Mouse (Mus musculus): ENCODE results near the gene Olfr960.

Gene Olfr960

DNA sequence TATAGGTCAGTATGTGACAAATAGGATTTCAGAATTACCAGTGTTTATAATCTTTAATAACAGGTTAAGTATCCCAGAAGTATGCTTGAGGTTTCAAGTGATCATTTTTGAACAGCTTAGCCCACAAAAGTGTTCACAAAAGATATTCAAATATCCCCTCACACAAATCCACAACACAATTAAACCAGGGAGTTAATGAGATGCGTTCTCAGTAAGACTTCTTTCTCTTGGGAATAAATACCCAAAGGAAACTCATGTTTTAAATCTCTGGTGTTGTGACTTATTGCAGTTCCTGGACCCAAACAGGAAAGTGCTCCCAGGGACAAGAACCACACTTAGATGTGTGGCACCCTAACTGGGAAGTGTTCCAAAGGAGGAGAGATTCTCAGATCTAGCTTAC is at the start of gene Olfr960:
TSS of gene Olfr960 (plus strand) at position 301 of the 400 bp plus-strand sequence.
- DNase-seq: no peak

- no peak for DNase-seq
Measured at GRCm38 (mm10) chr9:39575469-39575868, 45.7 kb upstream of the Olfr960 start, which contains the start of gene Olfr959. TSS of gene Olfr959 (minus strand) at chr9:39575569.

- DNase-seq: no peak
Measured at GRCm38 (mm10) chr9:39577050-39577449, 44.1 kb upstream of the Olfr960 start.

DNA sequence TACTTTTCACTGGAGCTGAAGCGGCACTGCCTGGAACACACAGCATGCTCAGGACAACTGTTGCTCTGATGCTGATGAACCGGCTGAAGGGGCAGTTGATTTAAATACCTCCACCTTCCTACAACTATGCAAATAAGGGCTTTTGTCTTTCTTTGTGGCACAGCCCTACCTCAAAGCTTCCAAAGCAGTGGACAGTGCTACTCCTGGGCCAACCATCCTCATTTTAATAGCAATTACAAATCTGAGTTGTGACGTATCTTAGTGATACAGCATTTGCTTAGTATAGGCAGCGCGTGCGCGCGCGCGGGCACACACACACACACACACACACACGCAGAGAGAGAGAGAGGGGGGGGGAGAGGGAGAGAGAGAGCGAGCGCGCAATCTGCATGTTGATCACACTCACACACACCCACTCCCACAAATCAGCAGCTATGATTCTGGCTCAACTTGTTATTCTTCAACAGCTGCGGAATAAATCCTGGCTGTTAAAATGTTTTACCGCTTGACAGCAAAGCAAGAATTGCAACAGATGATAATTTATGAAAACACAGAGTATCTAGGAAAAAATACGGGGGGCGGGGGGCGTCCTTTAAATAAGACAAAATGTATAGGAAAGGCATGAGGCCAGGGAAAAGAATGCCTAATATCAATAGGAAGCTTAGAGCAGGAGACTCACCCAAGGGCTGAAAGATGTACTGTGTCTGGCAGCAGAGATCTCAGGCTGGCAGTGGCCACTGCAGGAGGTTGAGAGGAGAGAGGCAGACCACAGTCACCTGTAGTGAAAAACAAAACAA is 18.4 kb upstream of the Olfr960 start:
- peak; percentile 20 to 41 for DNase-seq

DNA sequence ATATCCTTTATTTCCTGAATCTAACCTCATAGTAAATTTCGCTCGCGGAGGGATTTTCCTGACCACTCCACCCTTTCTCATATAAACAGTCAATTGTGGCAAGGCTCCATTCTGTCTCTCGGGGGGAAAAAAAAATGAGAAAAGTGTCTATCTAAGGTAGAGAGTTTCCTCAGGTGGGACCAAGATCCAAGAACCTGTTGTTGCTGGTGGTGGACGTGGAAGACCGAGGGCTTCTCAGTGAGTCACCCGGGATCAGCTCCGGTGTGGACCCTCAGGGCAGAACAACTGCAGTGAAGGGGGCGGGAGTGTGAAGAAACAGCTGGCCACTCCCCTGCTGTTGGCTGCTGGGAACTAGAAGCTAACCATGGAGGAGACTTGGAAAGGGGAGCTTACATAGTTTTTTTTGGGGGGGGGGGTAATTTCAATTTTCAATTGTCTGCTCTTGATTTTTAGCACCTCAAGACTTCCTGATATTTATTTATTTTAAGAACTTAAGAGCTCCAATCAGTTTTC is 17.8 kb upstream of the Olfr960 start:
- DNase-seq: peak; percentile 38 to 48

GRCm38 (mm10) chr9:39603999-39604453 is 17.1 kb upstream of the Olfr960 start, which contains the start of gene AW551984:
TSS of gene AW551984 (minus strand) at chr9:39604403.
- peak in 1 of 2 experiments; percentile 13 for DNase-seq

DNA sequence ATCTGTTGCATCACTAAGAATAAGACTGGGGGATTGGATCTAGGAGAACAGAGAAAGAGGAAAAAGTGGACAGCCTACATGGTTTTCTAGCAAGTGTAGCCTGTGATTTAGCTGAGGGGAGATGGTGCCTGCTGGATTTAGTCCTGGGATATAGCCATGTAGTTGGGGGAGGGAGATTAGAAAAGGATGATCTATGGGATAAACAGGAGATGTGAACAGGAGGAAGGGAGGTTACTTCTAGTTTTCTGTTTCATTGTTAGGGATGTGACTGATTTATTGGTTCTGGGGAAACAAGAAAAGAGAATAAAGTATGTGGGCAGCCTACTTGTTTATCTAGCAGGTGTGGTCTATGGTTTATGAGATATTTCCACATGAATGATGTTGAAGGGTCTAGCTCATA is 12.7 kb upstream of the Olfr960 start:
- no peak for DNase-seq

DNA sequence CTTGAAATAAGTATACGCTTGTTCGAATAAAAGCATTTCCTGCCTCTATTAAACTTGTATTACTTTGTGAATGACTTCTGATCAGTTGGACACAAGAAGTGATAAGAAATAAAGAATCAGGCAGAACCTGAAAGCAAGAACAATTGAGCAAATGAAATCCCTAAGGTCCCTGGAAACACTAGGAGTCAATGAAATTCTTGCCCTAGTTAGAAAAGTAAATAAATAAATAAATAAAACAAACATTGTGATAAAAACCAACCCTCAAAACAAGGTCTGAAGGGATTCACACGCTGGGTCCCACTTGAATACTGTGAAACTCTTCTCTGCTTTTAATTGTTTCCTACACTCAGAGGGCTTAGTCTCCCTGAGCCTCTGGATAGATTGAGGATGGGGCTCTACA is 10.8 kb upstream of the Olfr960 start, which contains the start of gene Olfr148:
TSS of gene Olfr148 (plus strand) at position 301 of the 400 bp plus-strand sequence.
- DNase-seq: no peak

GRCm38 (mm10) chr9:39611953-39612352 is 9.2 kb upstream of the Olfr960 start:
- peak; percentile 28 to 31 for DNase-seq

DNA sequence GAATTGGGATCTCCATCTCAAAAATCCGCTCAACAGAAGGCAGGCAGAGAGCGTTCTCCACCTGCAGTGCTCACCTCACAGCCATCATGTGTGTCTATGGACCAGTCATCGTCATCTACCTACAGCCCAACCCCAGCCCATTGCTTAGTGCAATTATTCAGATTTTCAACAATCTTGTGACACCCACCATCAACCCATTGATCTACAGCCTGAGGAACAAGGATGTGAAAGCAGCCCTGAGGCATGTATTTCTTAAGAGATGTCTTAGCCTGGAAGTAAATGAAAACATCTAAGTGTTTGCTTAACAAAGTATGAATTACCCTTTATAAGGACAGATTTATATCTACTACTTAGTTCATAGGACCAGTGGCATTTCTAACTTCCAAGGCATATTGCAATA is 2.6 kb downstream of the Olfr960 start:
- DNase-seq: no peak

- no peak for DNase-seq
Measured at GRCm38 (mm10) chr9:39624711-39625110, 3.5 kb downstream of the Olfr960 start.

- DNase-seq: no peak
Measured at GRCm38 (mm10) chr9:39629069-39629468, 7.9 kb downstream of the Olfr960 start.

- DNase-seq: no peak
Measured at GRCm38 (mm10) chr9:39633913-39634594, 12.9 kb downstream of the Olfr960 start.

DNA sequence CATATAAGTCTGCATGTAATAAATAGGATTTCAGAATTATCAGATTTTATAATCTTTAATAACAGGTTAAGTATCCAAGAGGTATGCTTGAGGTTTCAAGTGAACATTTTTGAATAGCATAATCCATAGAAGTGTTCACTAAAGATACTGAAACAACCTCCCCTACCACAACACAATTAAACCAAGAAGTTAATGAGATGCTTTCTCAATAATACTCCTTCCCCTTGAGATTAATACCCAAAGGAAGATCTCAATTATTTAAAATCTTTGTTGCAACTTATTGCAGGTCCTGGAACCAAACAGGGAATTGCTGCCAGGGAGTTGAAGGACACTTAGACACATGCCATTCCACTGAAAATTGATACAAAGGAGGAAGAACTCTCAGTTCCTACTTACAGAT is 23.6 kb downstream of the Olfr960 start, which contains the start of gene Olfr961:
TSS of gene Olfr961 (plus strand) at position 301 of the 400 bp plus-strand sequence.
- no peak for DNase-seq

DNA sequence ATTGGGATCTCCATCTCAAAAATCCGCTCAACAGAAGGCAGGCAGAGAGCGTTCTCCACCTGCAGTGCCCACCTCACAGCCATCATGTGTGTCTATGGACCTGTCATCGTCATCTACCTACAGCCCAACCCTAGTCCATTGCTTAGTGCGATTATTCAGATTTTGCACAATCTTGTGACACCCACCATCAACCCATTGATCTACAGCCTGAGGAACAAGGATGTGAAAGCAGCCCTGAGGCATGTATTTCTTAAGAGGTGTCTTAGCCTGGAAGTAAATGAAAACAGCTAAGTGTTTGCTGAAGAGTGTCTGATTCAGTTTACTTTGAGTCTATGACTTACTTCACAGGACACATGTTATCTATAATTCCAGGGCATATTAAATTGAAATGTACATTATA is 26.2 kb downstream of the Olfr960 start:
- DNase-seq: no peak

DNA sequence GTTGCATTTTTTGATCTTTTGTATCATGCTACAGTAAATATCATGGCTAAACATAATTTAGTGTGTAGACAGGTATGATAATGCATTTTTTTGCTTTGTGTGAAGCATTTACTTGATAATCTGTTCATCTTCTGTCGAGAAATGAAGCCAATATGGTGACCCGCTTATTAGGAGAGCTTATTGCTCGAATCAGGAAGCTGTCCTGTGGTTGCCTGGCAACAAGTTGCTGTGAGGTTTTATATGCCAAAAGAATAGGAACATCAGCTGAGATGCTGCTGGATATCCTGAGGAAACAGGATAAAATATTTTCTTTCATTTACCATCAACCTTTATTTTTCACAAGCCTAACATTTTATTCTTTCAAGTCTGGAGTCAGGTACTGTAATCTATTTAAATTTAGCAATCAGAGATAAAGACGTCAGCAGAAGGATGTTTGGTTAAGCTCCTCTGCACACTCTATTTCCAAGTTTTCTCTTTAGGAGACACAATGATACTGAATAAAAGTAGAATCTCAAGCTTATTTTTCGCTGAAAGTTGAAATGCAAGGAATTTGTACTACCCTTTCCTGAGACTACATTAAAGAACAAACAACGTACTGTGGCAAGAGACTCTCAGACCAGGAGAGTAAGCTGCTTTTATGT is 33.7 kb downstream of the Olfr960 start:
- DNase-seq: no peak

- no peak for DNase-seq
Measured at GRCm38 (mm10) chr9:39666905-39667304, 45.7 kb downstream of the Olfr960 start, which contains the start of gene Olfr963. TSS of gene Olfr963 (plus strand) at chr9:39667205.

DNA sequence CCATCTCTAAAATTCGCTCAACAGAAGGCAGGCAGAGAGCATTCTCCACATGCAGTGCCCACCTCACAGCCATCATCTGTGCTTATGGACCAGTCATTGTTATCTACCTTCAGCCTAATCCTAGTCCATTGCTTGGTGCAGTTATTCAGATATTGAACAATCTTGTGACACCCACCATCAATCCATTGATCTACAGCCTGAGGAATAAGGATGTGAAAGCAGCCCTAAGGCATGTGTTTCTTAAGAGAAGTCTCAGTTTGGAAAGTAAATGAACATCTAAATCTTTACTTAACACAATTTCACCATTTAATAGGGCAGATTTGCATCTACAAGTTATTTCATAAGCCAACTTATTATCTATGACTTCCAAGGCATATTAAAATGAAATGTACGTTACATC is 48.5 kb downstream of the Olfr960 start:
- no peak for DNase-seq

Measured in kidney, postnatal 4 days (tissue).